Mouse (Mus musculus) lung, postnatal 0 days (tissue): ENCODE measurements at regions not wholly inside any gene's neighbourhood (a gene's known extent, or its start where the extent isn't known, plus 50 kb on each side); places are given as distances from the start of the nearest gene placed in this dataset.

Experiments used
- CTCF ChIP-seq: IDR thresholded peaks from 2 replicates; pipeline ENCODE4 v1.5.1; 2016; ENCODE audit warnings: antibody characterized with exemption, mild to moderate bottlenecking
- EP300 ChIP-seq: IDR thresholded peaks from 2 replicates; pipeline ENCODE4 v1.6.1; 2016; ENCODE audit warnings: antibody characterized with exemption, mild to moderate bottlenecking, control low read depth

- TF ChIP-seq CTCF (no peak), EP300 (no peak)
Observed at GRCm38 (mm10) chr15:61259047-61259446, 336.2 kb upstream of the A1bg start.
